Mouse (Mus musculus): ENCODE results near the gene Cobll1.

DNA sequence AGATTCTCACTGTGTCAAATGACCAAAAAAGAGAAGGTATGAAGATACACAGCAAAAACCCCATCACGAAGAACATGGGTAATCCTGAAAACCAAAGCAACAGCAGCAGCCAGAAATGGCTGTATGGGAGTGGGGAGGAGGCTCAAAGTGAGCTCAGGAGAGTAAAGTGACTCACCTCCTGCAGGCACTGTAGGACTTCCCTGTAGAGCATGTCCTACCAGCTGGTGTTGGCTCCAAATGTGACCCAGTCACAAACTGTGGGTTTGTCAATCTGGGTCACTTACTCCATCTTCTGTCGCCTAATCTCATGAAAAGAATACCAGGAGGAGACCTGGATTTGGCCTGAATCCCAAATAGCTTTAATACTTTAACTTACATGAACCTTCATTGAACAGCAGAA is 81.9 kb downstream of the Cobll1 start:
- TF ChIP-seq CTCF (IDR thresholded peaks at IDR 0.05; ENCODE audit: borderline replicate concordance, insufficient read depth, low read depth, low read length) (no peak), POLR2A (IDR thresholded peaks at IDR 0.05; ENCODE audit: borderline replicate concordance, insufficient read depth, low read length) (no peak)
